Mouse (Mus musculus) large intestine, adult 2 months (tissue): ENCODE measurements around the gene Hnrnpul1. TPM values are rescaled to one million over a fixed set of nuclear protein-coding genes. Genes with fewer than 3 reads are reported as not detected.

Experiments used
- DNase-seq: peaks from one replicate; pipeline ENCODE4 v3.0.0-alpha.2; 2012; ENCODE audit warnings: low read depth, low spot score
- WGBS: fragments of 180-500 bp; shearing (Covaris S2); methylation state at CpG from one replicate; pipeline ENCODE4 v1.1.7; 2018; 5-methylcytosine and 5-hydroxymethylcytosine counted together
- polyA plus RNA-seq: library from polyadenylated mRNA; depleted of rRNA; stranded (reverse); fragments of >200 nt; gene quantifications from 2 replicates; pipeline ENCODE4 v1.2.3, GENCODE M21; 2012

Hnrnpul1 gene
- polyA plus RNA-seq, 1 experiment = 35.8 TPM

DNA sequence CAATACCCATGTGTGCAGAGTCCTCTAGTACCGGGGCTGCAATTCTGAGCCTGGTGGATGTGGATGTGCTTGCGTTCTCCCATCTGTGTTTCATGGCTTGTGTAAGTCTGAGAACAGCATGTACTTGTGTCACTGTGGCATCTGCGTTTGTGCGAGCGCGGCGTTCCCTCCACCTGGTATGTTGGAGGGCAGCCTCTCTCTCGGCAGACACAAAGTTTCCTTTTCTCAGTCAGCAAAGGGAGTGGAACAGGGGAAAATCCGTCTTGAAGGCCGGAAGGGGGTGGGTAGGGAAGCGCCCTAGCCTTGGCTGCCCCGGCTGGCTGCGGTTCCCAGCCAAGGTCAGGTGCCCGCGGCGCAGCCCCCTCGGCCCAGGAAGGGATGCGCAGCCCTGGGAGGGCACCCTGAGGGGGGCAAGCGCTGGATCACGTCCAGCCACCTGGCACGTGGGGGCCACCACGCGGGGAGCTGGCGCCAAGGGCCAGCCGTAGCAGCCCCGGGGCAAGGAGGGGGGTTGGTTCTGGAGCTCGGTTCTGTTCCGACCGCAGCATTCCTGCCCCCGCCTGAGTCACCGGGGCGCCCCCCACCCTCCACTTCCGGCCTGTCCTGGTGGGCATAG, 26.9 kb upstream of the Hnrnpul1 start:
- no peak for DNase-seq
- 9% methylated on average over 32 of the region's 33 CpGs for WGBS

DNA sequence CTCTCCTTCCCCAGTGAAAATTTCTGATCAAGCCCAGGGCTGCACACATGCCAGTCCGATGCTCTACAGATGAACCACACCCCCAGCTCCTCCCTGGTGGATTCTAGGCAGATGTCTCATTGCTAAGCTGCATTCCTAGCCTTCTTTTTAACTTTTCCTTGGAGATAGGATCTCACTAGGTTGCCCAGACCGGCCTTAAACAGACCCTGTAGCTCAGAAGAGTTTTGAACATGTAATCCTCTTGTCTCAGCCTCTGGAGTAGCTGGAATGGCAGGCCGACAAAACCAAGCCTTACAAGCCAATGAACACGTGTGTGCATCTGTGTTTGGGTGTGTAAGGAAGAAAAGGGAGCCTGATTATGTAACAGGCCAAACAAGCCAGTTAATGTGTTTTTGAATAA, 26.2 kb upstream of the Hnrnpul1 start:
- 37% methylated on average over 4 of the region's 4 CpGs for WGBS
- no peak for DNase-seq

DNA sequence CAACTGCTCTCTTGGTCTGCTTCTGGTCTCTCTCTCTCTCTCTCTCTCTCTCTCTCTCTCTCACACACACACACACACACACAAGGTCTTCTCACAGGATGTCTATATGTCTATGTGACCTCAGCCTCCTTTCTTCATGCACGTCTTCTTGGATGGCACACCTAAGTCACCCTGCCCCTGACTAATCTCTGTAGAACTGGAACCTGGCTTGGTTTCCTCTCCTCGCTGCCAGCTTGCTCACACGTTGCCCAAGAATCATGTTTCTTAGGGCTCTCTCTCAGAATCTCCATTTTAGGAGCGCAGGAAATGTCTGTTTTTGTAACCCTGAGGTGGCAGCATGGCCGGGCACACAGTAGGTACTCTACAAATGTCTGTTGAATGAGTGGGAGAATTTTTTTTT, 25.5 kb upstream of the Hnrnpul1 start:
- 91% methylated on average over 5 of the region's 5 CpGs for WGBS
- no peak for DNase-seq

DNA sequence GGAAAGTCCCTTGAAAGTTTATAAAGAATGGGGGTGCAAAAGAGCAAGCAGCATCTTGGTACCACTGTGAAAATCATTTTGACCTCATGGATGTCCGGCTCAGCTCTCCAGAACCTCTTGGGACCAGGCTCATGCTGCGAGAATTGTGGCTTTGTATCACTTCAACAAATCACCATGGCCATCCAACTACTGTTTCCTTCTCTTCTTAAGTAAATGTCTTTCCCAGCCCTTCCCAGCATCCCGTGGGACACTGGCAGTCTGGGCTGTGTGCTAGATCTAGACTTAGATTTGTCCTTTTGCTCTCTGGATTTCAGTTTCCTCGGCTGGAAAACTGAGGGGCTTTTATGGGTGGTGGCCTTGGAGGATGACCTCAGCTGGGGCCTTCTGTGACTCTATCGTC, 13.7 kb upstream of the Hnrnpul1 start:
- no peak for DNase-seq
- 84% methylated on average over 5 of the region's 5 CpGs for WGBS

DNA sequence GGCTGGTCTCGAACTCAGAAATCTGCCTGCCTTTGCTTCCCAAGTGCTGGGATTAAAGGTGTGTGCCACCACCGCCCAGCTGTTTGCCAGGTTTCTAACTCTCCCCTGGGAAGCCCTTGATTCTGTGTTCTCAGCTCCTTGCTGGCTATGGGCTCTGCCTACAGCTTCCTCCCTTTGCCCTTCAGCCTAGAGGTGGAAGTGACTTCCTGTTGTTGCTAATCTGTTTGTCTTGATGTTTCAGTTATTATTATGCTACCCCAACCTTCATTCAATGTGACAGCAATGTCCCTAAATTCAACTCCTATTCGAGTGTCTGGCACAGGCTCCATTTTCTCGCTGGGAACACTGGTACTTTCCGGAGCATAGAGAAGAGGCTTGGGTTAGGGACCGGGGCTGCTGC, 11.6 kb upstream of the Hnrnpul1 start:
- WGBS = 81% methylated on average over 6 of the region's 6 CpGs
- no peak for DNase-seq

DNA sequence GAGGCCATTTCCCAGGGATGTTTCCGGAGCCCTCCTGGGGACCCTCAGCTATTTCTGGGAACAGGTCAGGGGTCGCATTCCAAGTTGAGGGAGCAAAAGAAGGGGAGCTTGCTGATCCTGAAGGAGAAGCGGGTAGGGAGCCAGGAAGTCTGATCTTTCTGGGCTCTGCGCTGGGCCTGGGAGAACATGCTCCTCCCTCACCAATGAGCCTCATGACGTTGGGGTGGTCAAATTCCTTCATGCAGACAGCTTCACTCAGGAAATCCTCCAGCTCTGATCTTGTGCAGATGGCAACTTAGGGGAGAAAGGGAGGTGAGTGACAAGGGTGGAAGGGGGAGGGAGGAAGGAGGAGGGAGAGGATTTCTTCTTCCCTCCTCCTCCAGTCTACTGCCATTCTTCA, 9.7 kb upstream of the Hnrnpul1 start:
- DNase-seq = no peak
- 77% methylated on average over 5 of the region's 5 CpGs for WGBS

DNA sequence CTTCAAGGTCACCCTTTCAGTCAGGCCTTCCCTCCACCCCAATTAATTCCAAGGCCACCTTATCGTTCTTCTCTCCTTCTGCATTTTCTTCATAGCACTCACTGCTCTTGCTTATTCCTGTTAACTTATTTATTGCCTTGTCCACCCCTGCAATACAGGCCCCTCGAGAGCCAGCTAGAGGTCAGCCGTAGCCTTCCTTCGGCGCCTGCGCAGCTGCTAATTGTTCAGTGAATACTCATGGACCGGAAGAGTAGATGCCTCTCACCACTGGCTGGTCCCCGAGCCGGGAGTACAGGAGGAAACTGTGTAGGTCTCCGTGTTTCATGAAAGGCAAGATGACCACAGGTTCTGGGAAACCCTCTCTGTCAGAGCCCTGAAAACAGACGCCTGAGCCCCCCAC, 9.1 kb upstream of the Hnrnpul1 start:
- no peak for DNase-seq

DNA sequence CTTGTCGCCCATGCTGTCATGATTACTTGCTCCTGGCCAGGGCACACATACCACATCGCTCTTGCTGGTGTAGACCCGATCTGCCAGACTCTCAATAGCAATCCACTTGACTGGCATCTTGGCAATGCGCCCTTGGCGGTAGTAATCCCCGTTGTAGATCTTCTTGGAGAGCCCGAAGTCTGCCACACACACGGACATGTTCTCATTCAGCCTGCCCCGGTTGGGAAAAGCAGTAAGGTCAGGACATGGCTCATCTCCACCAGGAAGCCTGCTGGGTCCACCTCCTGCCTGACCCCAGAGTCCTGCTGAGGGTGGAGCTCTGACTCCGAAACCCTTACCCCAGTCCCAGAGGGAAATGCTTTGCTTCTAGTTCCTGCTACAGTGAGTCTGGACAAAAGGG, 6.8 kb upstream of the Hnrnpul1 start:
- DNase-seq = no peak

More for the DNA sequence above, 9.1 kb upstream of the Hnrnpul1 start:
- 61% methylated on average over 11 of the region's 11 CpGs for WGBS

DNA sequence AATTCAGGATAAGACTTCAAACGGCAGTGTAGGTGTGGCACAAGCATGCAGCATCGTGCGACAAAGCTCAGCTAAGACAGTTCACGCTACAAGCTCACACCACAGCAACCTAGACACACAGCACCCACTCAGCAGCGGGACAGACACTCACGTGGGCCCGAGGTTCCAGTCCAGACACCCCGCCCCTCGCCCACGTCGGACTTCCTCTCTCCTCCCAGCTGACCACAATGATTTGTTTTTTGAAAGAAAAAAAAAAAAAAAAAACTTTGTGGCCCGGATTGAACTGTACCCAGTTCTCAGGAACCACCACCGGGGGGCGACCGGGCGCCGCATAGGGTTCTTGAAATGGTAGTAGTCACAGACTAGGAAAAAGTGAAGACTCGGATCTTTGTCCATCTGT, 1.5 kb upstream of the Hnrnpul1 start:
- WGBS = under 1% methylated on average over 18 of the region's 18 CpGs
- peak; percentile 62 for DNase-seq

More for the DNA sequence above, 6.8 kb upstream of the Hnrnpul1 start:
- WGBS = 63% methylated on average over 10 of the region's 10 CpGs

DNA sequence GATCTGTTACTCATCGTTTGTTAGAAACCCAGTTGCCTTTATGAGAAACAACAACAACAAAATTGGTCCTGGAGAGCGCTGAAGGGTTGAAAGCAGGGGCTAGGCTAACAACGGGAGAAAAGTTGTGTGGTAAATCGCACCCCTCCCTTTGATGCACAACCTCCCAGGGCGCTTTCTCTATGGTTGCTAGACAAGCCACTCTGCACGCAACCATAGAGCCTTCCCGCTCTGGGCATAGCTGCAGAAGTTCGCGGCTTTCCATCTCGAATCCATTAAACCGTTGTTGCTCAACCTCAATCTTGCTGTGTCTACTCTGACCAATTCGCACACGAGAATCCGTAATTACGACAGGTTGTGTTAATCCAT, 894 bp upstream of the Hnrnpul1 start:
- under 1% methylated on average over 15 of the region's 15 CpGs for WGBS

DNA sequence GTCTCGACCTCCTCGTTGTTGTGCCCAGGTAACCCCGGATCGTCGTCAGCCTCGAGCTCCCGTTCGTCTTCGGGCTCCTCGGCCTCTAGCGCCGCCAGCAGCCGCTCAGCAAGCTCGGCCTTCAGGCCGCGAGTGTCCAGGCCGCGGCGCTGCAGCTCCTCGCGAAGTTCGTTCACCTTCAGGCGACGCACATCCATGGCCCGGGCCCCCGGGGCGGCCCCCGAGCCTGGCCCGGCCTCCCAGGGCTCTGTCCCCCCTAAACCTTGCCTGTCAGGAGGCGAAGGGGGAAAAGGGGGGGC, 169 bp downstream of the Hnrnpul1 start:
- WGBS = 1% methylated on average over 30 of the region's 30 CpGs
- no peak for DNase-seq

More for the DNA sequence above, 894 bp upstream of the Hnrnpul1 start:
- DNase-seq = no peak

DNA sequence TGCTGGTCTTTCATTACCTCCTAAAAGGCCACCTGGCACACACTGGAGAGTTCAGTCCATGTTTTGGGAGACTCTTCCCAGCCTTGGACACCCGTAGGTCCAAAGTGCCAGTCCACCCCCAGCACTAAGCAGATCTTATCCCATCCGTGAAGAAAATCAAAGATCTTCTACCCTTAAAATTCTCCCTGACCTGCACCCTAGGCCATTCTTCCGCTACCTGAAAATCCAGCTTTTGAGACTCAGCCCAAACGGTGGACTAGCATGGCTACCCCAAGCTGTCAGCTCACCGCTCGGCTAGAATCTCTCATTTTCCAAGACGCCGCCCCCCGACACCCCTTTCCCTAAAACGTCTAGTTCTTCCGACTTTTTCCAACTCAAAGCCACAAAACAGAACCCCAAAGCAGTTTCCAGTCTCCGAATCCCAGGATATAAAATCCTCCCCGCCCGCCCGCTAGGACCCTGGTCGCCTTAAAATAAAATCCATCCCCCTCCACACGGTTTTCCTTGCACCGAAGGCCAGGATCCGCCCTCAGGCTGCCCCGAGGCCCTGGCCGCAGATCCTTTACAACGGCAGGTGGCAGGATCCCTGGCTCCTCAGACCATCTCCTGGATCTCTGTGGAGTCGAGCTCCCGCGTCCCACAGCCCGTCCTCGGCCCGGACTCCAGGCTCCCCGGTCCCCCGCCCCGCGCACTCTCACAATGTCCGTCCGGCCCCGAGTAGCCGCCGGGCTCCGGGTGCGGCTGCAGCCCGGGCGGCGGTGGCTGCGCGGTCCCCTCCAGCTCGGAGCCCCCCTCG, 716 bp downstream of the Hnrnpul1 start:
- DNase-seq = no peak
- under 1% methylated on average over 46 of the region's 46 CpGs for WGBS

DNA sequence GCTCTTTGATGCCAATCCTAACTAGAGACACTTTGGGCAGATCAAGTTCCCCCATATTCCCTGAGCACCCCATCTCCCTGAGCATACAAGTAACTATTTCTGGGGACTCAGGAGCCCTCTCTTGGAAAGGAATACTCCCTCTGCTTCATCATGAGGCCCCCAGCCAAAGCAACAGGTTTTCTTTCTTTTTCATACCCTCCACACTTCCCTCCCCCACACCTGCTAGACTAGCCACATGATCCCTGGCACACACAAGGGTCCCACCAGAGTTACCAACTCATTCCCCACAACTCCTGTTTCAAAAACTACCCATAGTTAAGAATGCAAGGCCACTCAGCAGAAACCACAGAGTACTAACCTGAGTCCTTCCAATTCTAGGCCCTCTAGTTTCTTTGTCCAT, 1.5 kb downstream of the Hnrnpul1 start:
- DNase-seq = no peak

DNA sequence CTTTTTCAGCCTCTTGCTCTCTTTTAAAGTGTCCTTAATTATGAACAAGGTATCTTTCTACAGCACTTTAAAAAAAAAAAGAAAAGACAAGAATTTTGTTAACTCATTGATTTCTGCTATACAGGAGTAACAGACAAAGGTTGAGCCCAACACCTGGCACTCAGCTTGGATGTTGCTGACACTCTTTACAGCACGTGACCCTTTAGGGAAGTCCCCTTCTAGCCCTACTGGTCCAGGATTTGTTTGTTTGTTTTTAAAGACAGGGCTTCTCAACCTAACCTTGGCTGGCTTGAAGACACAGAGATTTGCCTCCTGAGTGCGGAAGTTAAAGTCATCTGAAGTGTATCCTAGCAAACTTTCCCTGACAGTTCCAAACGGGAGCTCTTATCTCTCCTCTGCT, 7.7 kb downstream of the Hnrnpul1 start:
- DNase-seq = no peak
- WGBS = 59% methylated on average over 3 of the region's 3 CpGs

DNA sequence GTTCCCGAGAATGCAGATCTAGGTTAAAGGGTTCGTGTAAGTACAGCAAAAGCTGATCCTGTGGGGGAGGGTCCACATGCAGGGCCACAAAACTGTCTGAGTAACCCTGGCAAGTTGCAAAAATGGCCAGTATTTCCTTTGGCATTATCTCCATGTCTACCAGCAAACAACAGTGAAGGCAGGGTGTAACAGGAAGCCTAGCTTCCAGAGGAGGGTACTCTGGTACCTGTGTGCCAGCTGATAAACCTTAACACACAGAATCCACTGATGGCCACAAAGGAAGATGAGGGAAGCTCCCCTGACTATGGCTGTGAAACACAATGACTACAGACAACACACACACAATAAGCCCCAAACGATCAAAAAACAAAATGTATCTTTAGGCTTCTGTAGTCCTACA, 16.3 kb downstream of the Hnrnpul1 start:
- no peak for DNase-seq
- 84% methylated on average over 3 of the region's 3 CpGs for WGBS

DNA sequence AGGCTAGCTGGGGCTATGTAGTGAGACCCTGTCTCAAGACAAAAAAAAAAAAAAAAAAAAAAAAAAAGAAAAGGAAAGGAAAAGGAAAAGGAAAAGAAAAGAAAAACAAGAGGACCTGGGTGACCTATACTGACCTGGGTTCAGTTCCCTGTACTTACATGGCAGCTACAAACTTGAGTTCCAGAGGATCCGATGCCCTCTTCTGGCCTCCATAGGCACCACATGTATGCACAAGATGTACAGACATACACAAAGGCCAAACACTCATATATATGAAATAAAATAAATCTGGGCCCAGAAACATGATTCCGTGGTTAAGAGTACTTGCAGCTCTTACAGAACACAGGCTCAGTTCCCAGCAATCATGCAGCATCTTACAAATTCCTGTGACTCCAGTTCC, 17.6 kb downstream of the Hnrnpul1 start:
- no peak for DNase-seq
- 92% methylated on average over 2 of the region's 2 CpGs for WGBS

DNA sequence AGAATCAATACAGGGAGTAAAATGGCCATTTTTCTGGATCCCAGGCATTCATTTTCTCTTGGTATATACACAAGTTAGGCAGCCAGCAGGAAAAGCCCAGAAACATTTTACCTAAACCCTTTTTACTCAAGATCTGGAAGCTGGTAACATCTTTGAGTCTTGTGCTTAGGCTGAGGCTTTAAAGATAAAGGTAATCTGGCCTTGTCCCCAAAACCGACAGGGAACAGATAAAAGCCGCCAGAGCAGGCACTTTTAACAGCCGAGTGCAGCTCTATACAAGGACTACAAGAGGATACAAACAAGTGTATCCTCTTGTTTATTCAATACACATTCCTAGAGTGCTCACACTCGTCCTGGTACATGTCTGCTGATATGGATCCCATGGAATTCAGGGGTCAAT, 19.6 kb downstream of the Hnrnpul1 start:
- DNase-seq = no peak
- WGBS = 61% methylated on average over 4 of the region's 4 CpGs

DNA sequence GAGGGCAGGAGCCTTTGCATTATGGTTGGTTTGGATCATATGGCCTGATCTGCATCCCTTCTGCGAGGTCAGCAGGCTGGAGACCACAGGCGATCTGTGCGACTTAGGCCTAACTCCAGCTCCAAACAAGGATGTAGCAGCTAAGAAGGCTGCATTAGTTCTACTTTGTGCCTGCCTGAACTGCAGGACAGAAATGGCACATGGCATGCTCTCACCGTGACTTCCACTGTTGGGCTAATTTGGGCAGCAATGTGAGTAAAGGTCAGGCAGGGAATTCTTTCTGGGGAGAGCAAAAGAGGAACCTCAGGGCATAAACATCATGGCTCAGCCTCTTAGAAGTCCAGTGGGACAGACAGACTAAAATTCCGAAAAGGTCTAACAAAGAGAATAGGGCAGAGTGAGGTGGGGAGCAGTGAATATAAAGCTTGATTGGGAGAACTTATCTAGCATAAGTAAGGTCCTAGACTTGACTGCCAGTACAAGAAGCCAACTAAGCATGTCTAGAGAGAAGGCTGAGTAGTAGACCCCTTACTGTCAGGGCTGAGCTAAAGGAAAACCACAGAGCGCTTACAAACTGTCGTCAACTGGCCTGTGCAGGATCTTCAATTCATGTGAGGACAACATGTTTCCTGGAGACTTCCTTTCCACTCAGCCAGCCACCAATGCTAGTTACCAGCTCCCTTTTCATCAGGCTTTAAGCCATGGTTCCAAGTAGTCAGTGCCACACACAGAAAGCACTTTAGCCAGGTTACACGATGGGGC, 23.1 kb downstream of the Hnrnpul1 start:
- DNase-seq = no peak
- 88% methylated on average over 8 of the region's 8 CpGs for WGBS

DNA sequence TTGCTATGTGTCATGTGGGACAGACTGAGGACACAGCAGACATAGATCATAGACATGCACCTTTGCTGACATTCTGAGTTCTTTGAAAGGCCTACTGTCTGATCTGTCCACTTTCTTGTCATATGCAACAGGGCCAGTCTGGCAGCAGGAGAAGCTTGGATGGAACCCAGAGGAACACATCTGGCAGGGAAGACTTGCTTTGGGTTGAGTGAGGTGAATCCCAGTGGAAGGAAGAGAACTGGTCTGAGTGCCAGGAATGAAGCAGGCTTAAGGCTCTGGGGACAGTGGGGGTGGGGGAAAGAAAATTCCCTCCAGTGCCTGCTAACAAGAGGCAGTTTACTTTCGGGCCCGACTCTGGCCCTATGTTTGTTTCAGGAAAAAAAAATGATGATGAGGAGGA, 24.7 kb downstream of the Hnrnpul1 start:
- 41% methylated on average over 2 of the region's 2 CpGs for WGBS
- no peak for DNase-seq

DNA sequence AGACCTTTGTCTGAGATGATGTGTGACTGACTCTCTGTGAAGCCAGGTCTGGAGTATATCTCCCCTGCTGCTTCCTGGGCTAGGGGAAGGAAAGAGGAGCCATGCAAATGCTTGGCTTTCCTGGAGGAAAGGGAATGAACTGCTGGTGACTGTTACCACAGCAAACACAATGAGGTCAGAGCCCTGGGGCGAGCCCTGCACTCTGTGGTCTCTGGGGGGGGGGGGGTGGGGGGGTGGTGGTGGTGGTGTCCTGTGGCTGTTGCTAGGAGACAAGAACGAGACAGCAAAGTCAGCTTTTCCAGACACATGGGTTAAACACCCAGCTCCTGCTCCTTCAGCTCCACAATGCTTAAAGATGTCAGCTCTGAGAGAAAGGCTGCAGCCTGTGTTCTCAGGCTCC, 25.2 kb downstream of the Hnrnpul1 start:
- 34% methylated on average over 2 of the region's 2 CpGs for whole genome bisulfite sequencing
- DNase-seq = no peak

DNA sequence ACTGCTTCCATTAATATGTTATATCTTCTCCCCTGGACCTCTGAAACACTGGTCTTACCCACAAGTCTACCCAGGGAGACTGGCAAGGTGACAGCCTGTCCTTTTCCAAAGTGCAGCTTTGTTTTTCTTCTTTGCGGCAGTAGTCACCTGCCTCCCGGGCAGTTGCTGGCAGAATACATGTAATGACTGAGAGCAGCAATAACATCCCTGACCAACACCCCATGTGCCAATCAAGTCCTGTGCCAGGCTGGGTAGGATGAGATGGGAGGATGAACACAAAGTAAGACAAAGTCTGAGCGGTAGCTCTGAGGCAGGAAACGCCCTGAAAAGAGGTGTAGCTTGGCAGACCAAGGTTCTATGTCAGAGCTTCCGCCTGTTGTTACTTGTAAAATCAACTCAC, 26.8 kb downstream of the Hnrnpul1 start:
- no peak for DNase-seq
- WGBS = 54% methylated on average over 5 of the region's 5 CpGs
